Mouse (Mus musculus): ENCODE measurements at regions not wholly inside any gene's neighbourhood (a gene's known extent, or its start where the extent isn't known, plus 50 kb on each side); places are given as distances from the start of the nearest gene placed in this dataset.

DNA sequence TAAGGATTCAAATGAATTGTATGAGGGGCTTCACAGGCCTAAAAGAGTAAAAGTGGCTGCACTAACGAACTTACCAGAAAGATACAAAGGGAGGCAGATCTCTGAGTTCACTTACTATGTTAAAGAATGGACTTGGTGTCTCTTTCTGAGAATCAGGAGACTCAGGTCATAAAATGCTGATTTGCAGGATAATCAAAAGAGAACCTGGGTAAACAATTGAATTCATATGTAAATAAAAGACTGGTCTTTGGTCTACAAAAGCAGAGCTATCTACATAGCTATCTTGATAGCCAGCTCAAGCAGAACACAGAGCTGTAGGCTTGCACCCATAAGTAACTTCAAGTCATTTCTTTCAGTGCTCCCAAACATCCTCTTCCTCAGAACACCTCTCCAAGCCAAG is 72.8 kb upstream of the 4930583I09Rik start:
- H3K4me1 ChIP-seq (ENCODE audit: insufficient read depth, low read length), result peaks cover 1% of the 10 kb centered on the region; the same call in 1 of the 2 replicates
- no peak overlapping the region for H3K9ac ChIP-seq (replicated peaks; ENCODE audit: low read length)
- H3K4me2 ChIP-seq (replicated peaks; ENCODE audit: low read depth, low read length), result no peak overlapping the region
- ATAC-seq (ENCODE audit: low FRiP score, low TSS enrichment), result no peak
- no peaks in the 10 kb centered on the region for H3K27me3 ChIP-seq (ENCODE audit: insufficient read depth, low read length)
- H3K36me3 ChIP-seq (ENCODE audit: insufficient read depth, low read length), result no peaks in the 10 kb centered on the region
- 87% methylated on average over 1 of the region's 1 CpGs for WGBS
- H3K9me3 ChIP-seq (ENCODE audit: low read length), result peaks cover 9% of the 10 kb centered on the region
- no peak overlapping the region for H3K4me3 ChIP-seq (ENCODE audit: low read length)
- no peak overlapping the region for H3K27ac ChIP-seq (ENCODE audit: low read length)

DNA sequence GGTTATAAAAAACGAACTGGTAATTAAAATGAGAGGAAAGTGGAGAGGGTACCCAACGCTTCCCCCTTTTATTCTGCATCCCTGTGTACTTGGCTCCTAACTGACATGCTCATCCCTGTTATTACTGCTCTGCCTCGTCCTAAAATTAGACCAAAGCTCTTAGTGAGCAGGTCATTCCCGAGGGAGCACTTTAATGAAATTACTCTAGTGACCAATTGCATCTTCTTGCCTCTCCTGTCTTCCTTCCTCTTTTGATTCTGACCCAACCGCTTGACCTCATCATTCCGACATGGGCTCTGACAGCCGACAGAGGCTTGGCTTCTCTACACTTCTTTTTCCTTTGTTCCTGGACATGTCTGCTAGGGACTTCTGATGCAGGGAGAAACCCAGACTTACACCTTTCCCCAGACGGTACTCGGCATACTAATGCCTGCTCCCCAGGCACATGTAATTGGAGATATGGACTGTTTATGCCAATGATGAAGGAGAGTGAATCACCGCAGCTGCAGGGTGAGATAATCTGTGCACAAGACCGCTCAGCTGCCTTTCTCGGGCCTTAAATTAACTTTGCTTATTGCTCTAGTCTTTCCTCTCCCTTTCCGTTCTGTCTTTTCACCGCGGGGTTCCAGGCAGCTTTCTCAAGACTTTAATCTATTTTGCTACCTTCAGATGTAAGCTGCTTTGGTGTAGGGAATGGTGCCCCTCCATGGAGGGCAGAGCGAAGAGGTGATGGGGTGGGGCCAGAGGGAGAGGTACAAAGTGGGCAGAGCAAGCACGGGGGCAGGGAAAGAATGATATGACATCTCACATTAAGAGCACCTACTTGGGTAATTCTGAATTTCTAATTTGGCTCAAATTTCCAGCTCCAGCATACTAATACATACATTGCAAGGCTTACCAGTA is 66.1 kb upstream of the 4930583I09Rik start:
- H3K9ac ChIP-seq (replicated peaks; ENCODE audit: low read length), result no peak overlapping the region
- H3K4me3 ChIP-seq (ENCODE audit: low read length), result no peak overlapping the region
- 61% methylated on average over 17 of the region's 17 CpGs for WGBS
- no peak overlapping the region for H3K4me2 ChIP-seq (replicated peaks; ENCODE audit: low read depth, low read length)
- ATAC-seq (ENCODE audit: low FRiP score, low TSS enrichment), result no peak
- H3K27me3 ChIP-seq (ENCODE audit: insufficient read depth, low read length), result no peaks in the 10 kb centered on the region
- H3K27ac ChIP-seq (ENCODE audit: low read length), result no peak overlapping the region
- no peaks in the 10 kb centered on the region for H3K36me3 ChIP-seq (ENCODE audit: insufficient read depth, low read length)
- no peaks in the 10 kb centered on the region; the same call in 1 of the 2 replicates for H3K9me3 ChIP-seq (ENCODE audit: low read length)
- no peaks in the 10 kb centered on the region for H3K4me1 ChIP-seq (ENCODE audit: insufficient read depth, low read length)

- Histone ChIP-seq H3K4me2 (replicated peaks; ENCODE audit: low read depth, low read length) (no peak overlapping the region), H3K36me3 (ENCODE audit: insufficient read depth, low read length) (no peaks in the 10 kb centered on the region), H3K4me1 (ENCODE audit: insufficient read depth, low read length) (no peaks in the 10 kb centered on the region), H3K27me3 (ENCODE audit: insufficient read depth, low read length) (no peaks in the 10 kb centered on the region), H3K27ac (ENCODE audit: low read length) (no peak overlapping the region), H3K4me3 (ENCODE audit: low read length) (no peak overlapping the region), H3K9ac (replicated peaks; ENCODE audit: low read length) (no peak overlapping the region), H3K9me3 (ENCODE audit: low read length) (no peaks in the 10 kb centered on the region; the same call in 1 of the 2 replicates)
- ATAC-seq (ENCODE audit: low FRiP score, low TSS enrichment), result no peak
- 70% methylated on average over 1 of the region's 1 CpGs for WGBS
Measured at GRCm38 (mm10) chr17:64897473-64897872, 61.6 kb upstream of the 4930583I09Rik start.

- H3K27ac ChIP-seq (ENCODE audit: low read length), result no peak overlapping the region
- no peaks in the 10 kb centered on the region for H3K4me1 ChIP-seq (ENCODE audit: insufficient read depth, low read length)
- no peak overlapping the region for H3K4me2 ChIP-seq (replicated peaks; ENCODE audit: low read depth, low read length)
- no peaks in the 10 kb centered on the region for H3K36me3 ChIP-seq (ENCODE audit: insufficient read depth, low read length)
- H3K9ac ChIP-seq (replicated peaks; ENCODE audit: low read length), result no peak overlapping the region
- H3K4me3 ChIP-seq (ENCODE audit: low read length), result no peak overlapping the region
- WGBS, result 94% methylated on average over 10 of the region's 10 CpGs
- H3K27me3 ChIP-seq (ENCODE audit: insufficient read depth, low read length), result no peaks in the 10 kb centered on the region
- no peak for ATAC-seq (ENCODE audit: low FRiP score, low TSS enrichment)
- H3K9me3 ChIP-seq (ENCODE audit: low read length), result no peaks in the 10 kb centered on the region; the same call in 1 of the 2 replicates
Measured at GRCm38 (mm10) chr17:64895886-64896285, 60.0 kb upstream of the 4930583I09Rik start.

GRCm38 (mm10) chr17:64895466-64895865 is 59.6 kb upstream of the 4930583I09Rik start:
- Histone ChIP-seq H3K9ac (replicated peaks; ENCODE audit: low read length) (no peak overlapping the region), H3K36me3 (ENCODE audit: insufficient read depth, low read length) (no peaks in the 10 kb centered on the region), H3K4me1 (ENCODE audit: insufficient read depth, low read length) (no peaks in the 10 kb centered on the region), H3K9me3 (ENCODE audit: low read length) (no peaks in the 10 kb centered on the region; the same call in 1 of the 2 replicates), H3K27ac (ENCODE audit: low read length) (no peak overlapping the region), H3K27me3 (ENCODE audit: insufficient read depth, low read length) (no peaks in the 10 kb centered on the region), H3K4me2 (replicated peaks; ENCODE audit: low read depth, low read length) (no peak overlapping the region), H3K4me3 (ENCODE audit: low read length) (no peak overlapping the region)
- no peak for ATAC-seq (ENCODE audit: low FRiP score, low TSS enrichment)
- WGBS, result 60% methylated on average over 10 of the region's 10 CpGs

DNA sequence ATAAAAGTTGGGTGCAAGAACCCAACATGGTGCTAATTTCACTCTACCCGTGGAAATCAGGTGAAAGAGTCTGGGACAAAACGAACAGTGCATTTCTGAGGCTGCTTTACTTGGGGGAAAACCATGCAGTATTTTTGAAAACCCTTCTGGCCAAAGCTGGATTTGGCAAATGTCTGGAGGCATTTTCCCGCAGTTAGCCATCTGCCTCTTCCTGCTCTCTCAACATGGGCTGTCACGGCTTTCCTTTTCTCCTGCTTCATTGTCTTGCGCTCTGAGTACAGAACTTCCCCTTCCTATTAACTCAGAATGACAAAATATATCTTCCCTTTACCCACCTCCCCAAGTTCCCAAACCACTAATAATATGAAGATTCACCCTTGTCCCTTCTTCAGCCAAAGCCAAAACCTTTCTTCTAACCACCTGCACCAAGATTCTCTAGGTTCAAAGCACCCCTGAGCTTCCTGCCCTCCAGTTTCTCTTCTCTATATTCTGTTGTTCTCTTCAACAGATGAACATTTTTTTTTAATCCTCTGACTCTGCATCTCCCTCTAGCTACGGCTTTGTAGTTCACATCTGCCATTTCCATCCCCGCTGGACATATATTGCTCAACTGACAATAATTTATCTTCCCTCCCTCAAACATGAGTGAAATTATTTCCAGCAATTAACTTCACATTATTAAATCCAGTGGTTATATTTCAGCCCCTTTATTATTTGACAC is 57.5 kb upstream of the 4930583I09Rik start:
- Histone ChIP-seq H3K36me3 (ENCODE audit: insufficient read depth, low read length) (no peaks in the 10 kb centered on the region), H3K27me3 (ENCODE audit: insufficient read depth, low read length) (no peaks in the 10 kb centered on the region; the same call in 1 of the 2 replicates), H3K4me3 (ENCODE audit: low read length) (no peak overlapping the region), H3K9ac (replicated peaks; ENCODE audit: low read length) (no peak overlapping the region), H3K27ac (ENCODE audit: low read length) (no peak overlapping the region), H3K4me1 (ENCODE audit: insufficient read depth, low read length) (no peaks in the 10 kb centered on the region), H3K4me2 (replicated peaks; ENCODE audit: low read depth, low read length) (no peak overlapping the region), H3K9me3 (ENCODE audit: low read length) (no peaks in the 10 kb centered on the region)
- ATAC-seq (ENCODE audit: low FRiP score, low TSS enrichment), result no peak
- WGBS, result 77% methylated on average over 7 of the region's 7 CpGs
